Mouse (Mus musculus): ENCODE measurements around the gene Coro1a. TPM values are rescaled to one million over a fixed set of nuclear protein-coding genes. Genes with fewer than 3 reads are reported as not detected.
"Not testable (repeated sequence)": the region's sequence is repeated elsewhere in the genome, so short reads cannot be mapped to it uniquely, and the experiment has no call there.

The Coro1a gene
- polyA plus RNA-seq, 1 experiment from 2014 or later: 108 TPM

DNA sequence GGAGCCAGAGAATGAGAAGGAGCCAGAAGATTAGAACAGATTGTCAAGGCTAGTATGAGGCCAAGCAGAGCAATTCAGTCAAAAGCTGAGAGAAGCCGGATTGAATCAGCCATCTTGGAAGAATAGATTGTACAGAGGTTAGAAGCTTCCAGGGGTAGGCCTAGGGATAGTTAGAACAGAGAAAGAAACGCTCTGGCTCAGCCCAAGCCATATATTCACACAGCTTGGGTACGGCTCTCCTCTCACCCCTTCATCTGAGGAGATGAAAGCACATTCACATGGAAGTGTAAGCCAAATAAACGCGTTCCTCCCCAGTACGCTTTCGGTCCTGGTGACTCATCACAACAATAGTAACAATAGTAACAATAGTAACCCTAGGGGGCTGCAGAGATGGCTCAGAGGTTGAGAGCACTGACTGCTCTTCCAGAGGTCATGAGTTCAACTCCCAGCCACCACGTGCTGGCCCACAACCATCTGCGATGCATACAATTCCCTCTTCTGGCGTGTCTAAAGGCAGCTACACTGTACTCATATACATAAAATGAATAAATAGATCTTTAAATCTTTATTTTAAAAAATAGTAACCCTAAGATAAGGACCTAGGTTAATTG is 13.0 kb downstream of the Coro1a start:
- Histone ChIP-seq H3K36me3 (peaks cover 31% of the 10 kb centered on the region), H3K4me2 (replicated peaks) (peak overlapping the region; percentile 81), H3K4me3 (peak overlapping the region; percentile 95), H3K27me3 (no peaks in the 10 kb centered on the region), H3K4me1 (peaks cover 30% of the 10 kb centered on the region), H3K9me3 (no peaks in the 10 kb centered on the region), H3K27ac (replicated peaks) (peak overlapping the region; percentile 96), H3K9ac (replicated peaks) (peak overlapping the region; percentile 93; the same call in 1 of the 2 replicates)
- 27% methylated on average over 10 of the region's 10 CpGs for WGBS
- no peak for ATAC-seq (replicated peaks)

DNA sequence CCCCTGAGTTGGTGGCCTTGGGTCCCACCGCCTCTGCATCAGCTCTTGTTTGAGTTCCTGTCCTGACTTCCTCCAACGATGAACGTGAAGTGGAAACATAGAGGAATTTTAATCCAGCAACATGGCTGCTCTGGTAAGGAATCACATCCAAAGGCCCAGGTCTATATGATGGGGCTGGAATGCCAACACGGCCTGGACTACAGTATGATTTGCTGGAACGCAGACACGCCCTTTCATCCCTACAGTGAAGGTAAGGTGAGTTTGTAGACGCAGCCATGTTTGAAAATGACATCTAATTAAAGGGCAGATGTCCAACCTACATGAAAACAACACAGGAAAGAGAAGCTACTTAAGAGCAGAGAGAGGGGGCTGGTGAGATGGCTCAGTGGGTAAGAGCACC is 13.8 kb downstream of the Coro1a start:
- Histone ChIP-seq H3K4me3 (no peak overlapping the region), H3K4me2 (replicated peaks) (peak overlapping the region; percentile 8; the same call in 1 of the 2 replicates), H3K27me3 (no peaks in the 10 kb centered on the region), H3K4me1 (peaks cover 30% of the 10 kb centered on the region), H3K27ac (replicated peaks) (no peak overlapping the region), H3K36me3 (peaks cover 24% of the 10 kb centered on the region), H3K9me3 (no peaks in the 10 kb centered on the region), H3K9ac (replicated peaks) (no peak overlapping the region; the same call in 1 of the 2 replicates)
- no peak for ATAC-seq (replicated peaks)
- WGBS: 88% methylated on average over 7 of the region's 7 CpGs

- peaks cover 30% of the 10 kb centered on the region for H3K4me1 ChIP-seq
- H3K27ac ChIP-seq (replicated peaks): no peak overlapping the region
- H3K9me3 ChIP-seq: no peaks in the 10 kb centered on the region
- WGBS: 36% methylated on average over 3 of the region's 3 CpGs
- H3K36me3 ChIP-seq: peaks cover 22% of the 10 kb centered on the region
- H3K9ac ChIP-seq (replicated peaks): no peak overlapping the region; the same call in 1 of the 2 replicates
- peak overlapping the region; percentile 8; the same call in 1 of the 2 replicates for H3K4me2 ChIP-seq (replicated peaks)
- H3K4me3 ChIP-seq: no peak overlapping the region
- no peaks in the 10 kb centered on the region for H3K27me3 ChIP-seq
- no peak for ATAC-seq (replicated peaks)
Measured at GRCm38 (mm10) chr7:126693256-126693655, 14.3 kb downstream of the Coro1a start.

GRCm38 (mm10) chr7:126692426-126692825 is 15.2 kb downstream of the Coro1a start:
- no peak overlapping the region for H3K4me3 ChIP-seq
- H3K4me1 ChIP-seq: peaks cover 28% of the 10 kb centered on the region
- H3K36me3 ChIP-seq: peaks cover 22% of the 10 kb centered on the region
- no peak overlapping the region for H3K27ac ChIP-seq (replicated peaks)
- no peak for ATAC-seq (replicated peaks)
- H3K27me3 ChIP-seq: no peaks in the 10 kb centered on the region
- WGBS: 97% methylated on average over 26 of the region's 26 CpGs
- no peaks in the 10 kb centered on the region for H3K9me3 ChIP-seq
- H3K4me2 ChIP-seq (replicated peaks): no peak overlapping the region
- H3K9ac ChIP-seq (replicated peaks): no peak overlapping the region

DNA sequence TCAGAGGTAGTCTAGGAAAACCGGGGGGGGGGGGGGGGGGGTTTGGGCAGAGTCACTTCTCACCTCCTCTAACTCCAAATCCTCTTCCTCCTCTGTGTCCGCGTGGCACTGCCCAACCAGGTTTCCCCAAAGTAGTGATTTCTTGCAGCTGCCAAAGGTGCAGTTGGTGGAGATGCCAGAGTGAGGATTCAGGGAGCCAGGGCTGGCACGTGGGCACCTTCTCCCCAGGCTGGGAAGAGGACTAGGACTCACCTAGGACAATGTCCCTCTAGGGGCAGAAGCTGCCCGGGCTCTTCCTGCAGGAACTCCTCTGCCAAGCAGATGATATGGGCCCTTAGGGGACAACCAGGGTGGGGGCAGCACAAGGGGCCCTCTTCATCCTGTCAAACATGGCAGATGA is 15.9 kb downstream of the Coro1a start:
- ATAC-seq (replicated peaks): no peak

DNA sequence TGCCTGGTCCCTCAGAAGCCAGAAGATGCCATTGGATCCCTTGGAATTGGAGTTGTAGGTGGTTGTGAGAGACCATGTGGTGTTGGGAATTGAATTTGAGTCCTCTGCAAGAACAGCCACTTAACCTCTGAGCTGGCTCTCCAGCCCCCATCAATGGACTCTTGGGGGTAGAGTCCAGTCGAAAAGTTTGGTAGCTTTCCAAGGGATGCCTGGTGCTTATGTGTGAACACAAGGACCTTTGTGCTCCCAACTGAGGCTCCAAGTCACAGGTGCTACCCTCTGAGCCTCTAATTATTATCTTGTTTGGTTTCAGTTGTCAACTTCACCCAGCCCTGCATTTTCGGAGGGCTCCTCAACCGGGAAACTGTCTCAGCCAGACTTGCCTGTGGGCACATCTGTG is 16.9 kb downstream of the Coro1a start:
- 89% methylated on average over 3 of the region's 3 CpGs for WGBS
- no peak overlapping the region for H3K4me2 ChIP-seq (replicated peaks)
- peaks cover 22% of the 10 kb centered on the region for H3K36me3 ChIP-seq
- H3K9ac ChIP-seq (replicated peaks): no peak overlapping the region
- H3K4me1 ChIP-seq: peaks cover 16% of the 10 kb centered on the region
- no peak overlapping the region for H3K27ac ChIP-seq (replicated peaks)
- H3K9me3 ChIP-seq: no peaks in the 10 kb centered on the region
- H3K4me3 ChIP-seq: no peak overlapping the region
- H3K27me3 ChIP-seq: no peaks in the 10 kb centered on the region
- ATAC-seq (replicated peaks): no peak

More for the DNA sequence above, 15.9 kb downstream of the Coro1a start:
- 83% methylated on average over 5 of the region's 5 CpGs for WGBS
- H3K27ac ChIP-seq (replicated peaks): no peak overlapping the region
- no peak overlapping the region for H3K4me3 ChIP-seq
- no peaks in the 10 kb centered on the region for H3K27me3 ChIP-seq
- H3K9me3 ChIP-seq: no peaks in the 10 kb centered on the region
- peaks cover 20% of the 10 kb centered on the region for H3K4me1 ChIP-seq
- H3K36me3 ChIP-seq: peaks cover 22% of the 10 kb centered on the region
- H3K4me2 ChIP-seq (replicated peaks): no peak overlapping the region
- no peak overlapping the region for H3K9ac ChIP-seq (replicated peaks)

DNA sequence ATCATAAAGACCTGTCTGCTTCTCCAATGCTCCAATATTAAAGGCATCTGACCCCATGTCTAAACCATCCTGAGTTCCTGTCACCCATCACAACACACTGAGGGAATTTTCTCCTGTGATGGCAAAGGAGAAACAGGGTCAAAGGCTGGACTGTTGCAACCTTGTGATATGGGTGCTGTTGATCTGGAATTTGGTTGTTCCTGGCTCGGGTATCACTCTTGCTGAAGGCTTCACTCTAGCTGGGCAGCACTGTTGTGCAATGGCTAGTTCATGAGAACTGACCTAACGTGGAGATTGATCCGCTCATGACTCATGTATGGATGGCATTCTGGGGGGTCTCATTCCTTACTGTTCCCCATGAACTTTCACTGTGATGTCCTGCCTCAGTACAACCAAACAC is 18.6 kb downstream of the Coro1a start:
- peaks cover 22% of the 10 kb centered on the region for H3K36me3 ChIP-seq
- peaks cover 9% of the 10 kb centered on the region for H3K4me1 ChIP-seq
- no peak overlapping the region for H3K4me3 ChIP-seq
- H3K27ac ChIP-seq (replicated peaks): no peak overlapping the region
- no peak overlapping the region for H3K4me2 ChIP-seq (replicated peaks)
- ATAC-seq (replicated peaks): no peak
- no peaks in the 10 kb centered on the region for H3K9me3 ChIP-seq
- H3K9ac ChIP-seq (replicated peaks): no peak overlapping the region
- no peaks in the 10 kb centered on the region for H3K27me3 ChIP-seq
- 87% methylated on average over 3 of the region's 3 CpGs for WGBS

- 80% methylated on average over 4 of the region's 4 CpGs for WGBS
- not testable (repeated sequence) for H3K4me2 ChIP-seq (replicated peaks); H3K4me3 ChIP-seq; H3K27me3 ChIP-seq; H3K4me1 ChIP-seq; H3K27ac ChIP-seq (replicated peaks); ATAC-seq (replicated peaks); H3K9ac ChIP-seq (replicated peaks); H3K9me3 ChIP-seq
- H3K36me3 ChIP-seq: peaks cover 22% of the 10 kb centered on the region
Measured at GRCm38 (mm10) chr7:126688156-126688555, 19.4 kb downstream of the Coro1a start.

GRCm38 (mm10) chr7:126681221-126681620 is 26.4 kb downstream of the Coro1a start:
- Histone ChIP-seq H3K4me1 (no peaks in the 10 kb centered on the region), H3K9me3 (no peaks in the 10 kb centered on the region), H3K27me3 (no peaks in the 10 kb centered on the region), H3K4me3 (no peak overlapping the region), H3K9ac (replicated peaks) (no peak overlapping the region), H3K4me2 (replicated peaks) (no peak overlapping the region), H3K36me3 (no peaks in the 10 kb centered on the region), H3K27ac (replicated peaks) (no peak overlapping the region)
- WGBS: 92% methylated on average over 5 of the region's 5 CpGs
- no peak for ATAC-seq (replicated peaks)

DNA sequence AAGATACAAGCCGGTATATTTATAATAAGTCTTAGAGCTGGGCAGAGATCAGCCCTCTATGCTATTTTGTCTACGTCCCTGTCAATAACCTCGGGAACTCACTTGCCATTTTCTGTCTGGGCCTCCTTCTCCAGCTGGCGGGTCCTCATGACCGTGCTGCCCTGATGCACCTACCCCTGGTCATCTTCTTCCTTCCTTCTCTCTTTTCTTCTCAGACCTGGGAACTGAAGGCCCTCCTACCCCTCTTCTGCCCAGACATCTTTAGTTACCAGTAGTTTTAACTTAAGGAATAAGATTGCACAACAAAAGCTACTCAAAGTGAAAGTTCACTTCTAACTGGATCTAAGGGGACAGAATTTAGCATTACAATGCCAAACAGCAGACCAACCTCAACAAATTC is 27.9 kb downstream of the Coro1a start:
- no peaks in the 10 kb centered on the region for H3K9me3 ChIP-seq
- H3K27ac ChIP-seq (replicated peaks): no peak overlapping the region
- WGBS: 90% methylated on average over 5 of the region's 5 CpGs
- H3K4me3 ChIP-seq: no peak overlapping the region
- H3K9ac ChIP-seq (replicated peaks): no peak overlapping the region
- no peaks in the 10 kb centered on the region for H3K27me3 ChIP-seq
- no peak for ATAC-seq (replicated peaks)
- H3K4me2 ChIP-seq (replicated peaks): no peak overlapping the region
- no peaks in the 10 kb centered on the region for H3K4me1 ChIP-seq
- H3K36me3 ChIP-seq: no peaks in the 10 kb centered on the region; the same call in 1 of the 2 replicates

DNA sequence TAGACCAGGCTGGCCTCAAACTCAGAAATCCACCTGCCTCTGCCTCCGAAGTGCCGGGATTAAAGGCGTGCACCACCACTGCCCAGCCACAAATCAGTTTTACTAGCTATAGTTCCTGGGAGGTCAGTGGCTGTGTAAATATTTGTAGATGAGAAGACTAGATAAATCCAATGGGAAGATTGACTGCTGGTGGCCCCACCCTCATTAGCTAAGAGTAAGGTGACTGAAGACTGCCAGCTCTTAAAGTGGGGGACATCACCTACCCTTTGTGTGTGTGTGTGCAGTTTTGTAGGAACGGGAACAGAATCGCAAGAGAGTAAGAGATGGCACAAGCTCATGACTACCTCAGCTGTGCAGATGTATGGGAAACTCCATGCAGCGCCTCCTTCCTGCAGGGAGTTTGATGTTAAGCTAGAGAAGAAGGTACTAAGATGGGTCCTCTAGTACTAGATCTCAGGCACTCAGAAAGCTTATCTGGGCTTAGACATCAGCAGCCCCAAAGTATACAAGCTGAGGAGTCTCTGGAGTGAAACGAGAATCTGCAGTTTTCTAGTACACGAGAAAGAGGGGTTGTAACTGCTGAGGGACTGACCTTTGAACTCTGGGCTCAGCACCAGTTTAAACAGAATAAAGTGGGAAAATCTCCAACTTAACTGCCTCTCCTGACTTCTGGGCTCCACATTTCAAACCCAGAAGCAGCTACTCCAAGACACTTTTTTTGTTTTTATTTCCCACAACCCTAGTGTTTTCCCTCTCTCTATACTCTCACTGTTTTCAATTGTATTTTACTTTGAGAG is 28.8 kb downstream of the Coro1a start:
- H3K9ac ChIP-seq (replicated peaks): no peak overlapping the region
- H3K4me3 ChIP-seq: no peak overlapping the region
- WGBS: 90% methylated on average over 8 of the region's 8 CpGs
- H3K27ac ChIP-seq (replicated peaks): no peak overlapping the region
- H3K36me3 ChIP-seq: no peaks in the 10 kb centered on the region; the same call in 1 of the 2 replicates
- ATAC-seq (replicated peaks): no peak
- H3K4me1 ChIP-seq: no peaks in the 10 kb centered on the region
- H3K9me3 ChIP-seq: no peaks in the 10 kb centered on the region
- no peak overlapping the region for H3K4me2 ChIP-seq (replicated peaks)
- no peaks in the 10 kb centered on the region for H3K27me3 ChIP-seq

GRCm38 (mm10) chr7:126676631-126677220 is 30.9 kb downstream of the Coro1a start:
- peaks cover 17% of the 10 kb centered on the region for H3K36me3 ChIP-seq
- no peak overlapping the region for H3K27ac ChIP-seq (replicated peaks)
- H3K4me1 ChIP-seq: no peaks in the 10 kb centered on the region
- H3K4me3 ChIP-seq: no peak overlapping the region
- no peak overlapping the region for H3K4me2 ChIP-seq (replicated peaks)
- ATAC-seq (replicated peaks): no peak
- H3K9ac ChIP-seq (replicated peaks): no peak overlapping the region
- H3K27me3 ChIP-seq: no peaks in the 10 kb centered on the region
- WGBS: 73% methylated on average over 4 of the region's 4 CpGs
- H3K9me3 ChIP-seq: no peaks in the 10 kb centered on the region

Data from forebrain, embryonic 15.5 days (tissue).